Mouse (Mus musculus) frontal cortex, postnatal 25 days (tissue): ENCODE measurements around the gene Fam83c.
A peak's percentile ranks its signal among the peaks of the same experiment; 100 is the strongest.

Experiments used
- DNase-seq, 2 experiments: peaks; one replicate each; pipeline ENCODE4 v3.0.0; 2022; ENCODE audit warnings: low spot score in 2 of 2

Gene Fam83c

GRCm38 (mm10) chr2:155794674-155795445 is 39.8 kb downstream of the Fam83c start:
- DNase-seq: no peak

DNA sequence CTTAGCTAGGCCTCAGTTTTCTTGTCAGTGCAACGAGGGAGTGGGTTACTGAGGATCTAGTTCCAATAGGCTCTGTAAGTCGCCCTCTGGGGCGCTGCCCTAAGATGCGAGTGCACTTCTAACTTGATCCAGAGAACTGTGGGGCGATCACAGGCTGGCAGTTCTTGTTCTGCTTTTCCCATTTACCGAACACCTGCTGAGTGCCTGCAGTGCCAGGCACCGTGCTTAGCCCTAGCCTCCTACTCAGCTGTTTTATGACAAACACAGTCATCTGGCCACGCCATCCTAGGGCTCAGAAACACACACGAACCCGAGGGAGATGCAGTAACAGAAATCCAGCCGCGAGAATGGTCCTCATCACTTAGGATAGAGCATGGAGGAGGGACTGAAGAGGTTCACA is 41.8 kb downstream of the Fam83c start:
- no peak for DNase-seq

GRCm38 (mm10) chr2:155787949-155788931 is 46.4 kb downstream of the Fam83c start:
- no peak for DNase-seq

- DNase-seq: no peak
These were observed 47.7 kb downstream of the Fam83c start for GRCm38 (mm10) chr2:155786905-155787304.

DNA sequence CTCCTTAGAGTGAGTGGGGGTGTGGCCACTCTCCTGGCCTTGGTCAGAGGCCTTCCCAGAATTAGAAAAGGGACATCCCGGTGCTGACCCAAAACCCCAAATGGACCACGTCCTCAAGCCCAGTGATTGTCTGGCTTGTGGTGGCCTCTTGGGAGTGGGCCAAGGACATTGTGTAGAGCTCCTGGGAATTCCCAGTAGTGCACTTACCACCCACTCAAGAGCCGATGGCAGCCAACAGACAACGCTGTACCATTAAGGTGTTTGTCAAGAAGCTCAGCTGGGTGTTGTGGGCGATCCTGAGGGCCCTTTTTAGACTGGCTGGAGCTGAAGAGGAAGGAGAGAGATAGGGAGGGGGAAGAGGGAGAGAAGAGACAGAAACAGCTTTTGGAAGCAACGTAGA is 50.1 kb downstream of the Fam83c start:
- peak in 1 of 2 experiments; percentile 31 for DNase-seq

- DNase-seq: no peak
These were observed 55.1 kb downstream of the Fam83c start for GRCm38 (mm10) chr2:155779506-155779905.

GRCm38 (mm10) chr2:155779066-155779465 is 55.6 kb downstream of the Fam83c start:
- DNase-seq: no peak

DNA sequence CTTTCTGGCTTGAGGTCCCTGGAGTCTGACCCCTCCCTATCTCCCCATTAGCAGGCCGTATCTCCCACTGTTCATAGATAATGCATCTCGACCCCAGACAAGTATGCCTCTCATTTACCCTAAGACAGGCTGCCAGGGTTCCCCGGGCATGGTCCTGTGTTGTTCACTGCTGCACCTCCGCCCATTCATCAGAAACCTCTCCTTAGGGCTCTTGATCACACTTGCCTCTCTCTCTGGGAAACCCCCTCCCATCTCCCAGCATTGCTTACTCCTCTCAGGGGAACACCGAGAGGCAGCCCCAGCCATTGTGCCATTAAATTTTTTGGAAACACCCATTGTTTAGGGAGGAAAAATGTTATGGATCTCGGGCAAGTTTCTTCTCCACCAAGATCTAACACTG is 56.6 kb downstream of the Fam83c start:
- DNase-seq: no peak

- DNase-seq: no peak
These were observed 57.0 kb downstream of the Fam83c start for GRCm38 (mm10) chr2:155777688-155777985.
